Mouse (Mus musculus): ENCODE results near the gene Ppard.

GRCm38 (mm10) chr17:28234641-28235040 is 2.1 kb downstream of the Ppard start:
- TF ChIP-seq GATA1 (IDR thresholded peaks at IDR 0.05; ENCODE audit: borderline replicate concordance, low read length): no peak
- no peak for TF ChIP-seq FLI1 (IDR thresholded peaks at IDR 0.05; ENCODE audit: low read length)

Data from megakaryocyte, embryonic 14.5 days (primary cell).